Mouse (Mus musculus): ENCODE results near the gene Acbd4. TPM values are rescaled to one million over a fixed set of nuclear protein-coding genes. Genes with fewer than 3 reads are reported as not detected.

The Acbd4 gene
- 8.5 and 9.9 TPM in 2 replicates for polyA plus RNA-seq (2015; fragmentation: Nextera tagmentation; extraction: Ambion mirVana)

DNA sequence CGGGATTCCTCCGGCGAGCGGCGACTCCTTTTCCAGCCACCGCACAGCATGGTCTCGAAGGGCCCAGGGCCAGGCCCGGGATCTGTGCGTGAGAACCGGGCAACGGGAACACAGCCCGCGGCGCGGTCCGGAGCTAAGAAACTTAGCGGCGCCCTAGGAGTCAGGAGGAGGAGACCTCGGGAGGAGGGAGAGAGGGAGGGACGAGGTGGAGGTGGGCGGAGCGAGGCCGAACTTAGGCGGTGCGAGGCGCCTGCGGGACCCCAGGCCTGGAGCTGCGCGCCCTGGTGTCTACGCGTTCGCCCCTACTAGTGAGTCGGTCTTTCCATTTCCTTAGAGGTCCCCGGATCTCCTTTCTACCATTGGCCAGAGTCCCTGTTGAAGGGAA, at the start of gene Acbd4, which contains the start of gene Plcd3:
Gene Acbd4, plus strand, starts transcription at position 202 of the 385 bp plus-strand sequence.
Gene Plcd3, minus strand, starts transcription at position 178 of the 385 bp plus-strand sequence.
- WGBS, result under 1% methylated on average over 34 of the region's 34 CpGs
- Histone ChIP-seq H3K4me3 (peak within 1 kb of the TSS; percentile 42), H3K4me1 (replicated peaks) (peaks cover 35% of the 10 kb centered on the region), H3K9ac (peak within 1 kb of the TSS; percentile 69), H3K27ac (replicated peaks) (no peak within 1 kb of the TSS), H3K4me2 (peak within 1 kb of the TSS; percentile 79), H3K36me3 (no peaks in the 10 kb centered on the region), H3K27me3 (peaks cover 68% of the 10 kb centered on the region), H3K9me3 (no peaks in the 10 kb centered on the region)
- peak; percentile 48; the same call in 1 of the 2 replicates for ATAC-seq (ENCODE audit: low read depth)

DNA sequence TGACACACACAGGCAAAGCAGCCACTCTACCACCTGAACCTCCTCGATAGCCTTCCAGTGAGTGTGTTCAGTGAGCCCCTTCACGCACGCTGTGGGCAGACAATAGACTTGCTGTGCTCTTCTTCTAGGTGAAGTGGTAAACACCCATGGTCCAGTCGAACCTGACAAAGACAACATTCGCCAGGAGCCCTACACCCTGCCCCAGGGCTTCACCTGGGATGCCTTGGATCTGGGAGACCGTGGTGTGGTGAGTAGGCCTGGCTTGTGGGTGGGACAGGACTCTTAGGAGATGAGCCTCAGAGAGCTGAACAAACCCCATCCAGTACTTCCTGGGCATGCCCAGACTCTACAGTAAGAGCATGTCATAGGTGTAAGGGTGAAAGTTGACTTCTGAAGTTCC, 49.4 kb upstream of the Acbd4 start:
- Histone ChIP-seq H3K4me2 (no peak overlapping the region), H3K4me3 (no peak overlapping the region), H3K36me3 (peaks cover 68% of the 10 kb centered on the region), H3K27me3 (no peaks in the 10 kb centered on the region), H3K9ac (no peak overlapping the region), H3K4me1 (replicated peaks) (no peaks in the 10 kb centered on the region), H3K27ac (replicated peaks) (no peak overlapping the region), H3K9me3 (no peaks in the 10 kb centered on the region)
- no peak for ATAC-seq (ENCODE audit: low read depth)
- WGBS, result 83% methylated on average over 6 of the region's 6 CpGs

DNA sequence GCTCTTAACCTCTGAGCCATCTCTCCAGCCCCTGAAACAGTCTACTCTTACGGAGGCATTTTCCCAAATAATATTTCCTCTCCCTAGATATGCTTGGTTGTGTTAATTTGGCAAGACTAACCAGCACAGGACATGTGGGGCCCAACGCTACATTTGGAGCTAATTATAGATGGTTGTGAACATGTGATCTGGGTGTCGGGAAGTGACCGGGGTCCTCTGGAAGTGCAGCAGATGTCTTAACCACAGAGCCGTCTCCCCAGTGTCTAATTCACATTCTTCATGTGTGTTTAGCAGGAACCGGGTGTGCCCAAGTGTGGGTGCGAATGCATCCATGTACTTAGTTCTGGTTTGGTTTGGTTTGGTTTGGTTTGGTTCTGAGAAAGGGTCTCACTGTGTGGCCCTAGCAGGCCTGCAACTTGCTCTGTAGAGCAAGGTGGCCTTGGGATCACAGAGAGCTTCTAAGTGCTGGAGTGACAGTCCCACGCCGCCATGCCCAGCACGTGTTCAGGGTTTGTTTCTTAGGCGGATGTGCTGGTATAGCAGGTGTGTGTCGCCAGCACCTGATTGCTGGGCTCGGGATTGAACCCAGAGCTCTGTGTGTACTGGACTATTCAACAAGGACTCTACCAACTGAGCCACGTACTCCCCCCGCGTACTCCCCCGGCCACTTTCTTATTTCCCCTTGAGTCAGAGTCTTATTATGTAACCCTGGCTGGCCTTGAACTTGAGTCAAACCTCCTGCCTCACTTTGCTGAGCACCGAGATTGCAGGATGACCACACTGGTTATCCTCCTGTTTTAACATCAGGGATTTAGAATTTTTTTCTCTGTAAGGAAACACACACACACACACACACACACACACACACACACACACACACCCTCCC, 48.0 kb upstream of the Acbd4 start:
- no peak for ATAC-seq (ENCODE audit: low read depth)
- WGBS, result 93% methylated on average over 18 of the region's 18 CpGs
- Histone ChIP-seq H3K9ac (no peak overlapping the region), H3K4me1 (replicated peaks) (no peaks in the 10 kb centered on the region), H3K36me3 (peaks cover 75% of the 10 kb centered on the region), H3K4me3 (no peak overlapping the region), H3K27me3 (no peaks in the 10 kb centered on the region), H3K27ac (replicated peaks) (no peak overlapping the region), H3K9me3 (no peaks in the 10 kb centered on the region), H3K4me2 (no peak overlapping the region)

DNA sequence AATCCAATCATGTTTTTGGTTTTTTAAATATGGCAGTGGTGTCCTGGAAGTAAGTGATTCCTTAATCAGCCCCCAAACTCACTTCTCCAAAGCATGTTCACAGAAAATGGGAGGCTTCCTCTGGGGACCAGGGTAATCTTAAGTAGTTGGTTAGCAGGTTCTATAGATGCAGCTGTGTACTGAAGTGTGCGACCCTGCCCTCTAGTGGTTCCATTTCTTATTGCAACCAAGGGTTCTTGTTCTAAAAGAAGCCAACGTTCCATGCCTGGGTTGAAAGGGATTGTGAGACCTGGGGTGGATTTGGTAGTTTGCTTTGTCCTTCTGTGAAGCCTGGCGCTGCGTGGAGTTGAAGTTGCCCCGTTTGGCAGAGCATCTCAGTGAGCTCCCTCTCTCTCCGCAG, 46.7 kb upstream of the Acbd4 start:
- no peak overlapping the region for H3K4me2 ChIP-seq
- no peaks in the 10 kb centered on the region for H3K4me1 ChIP-seq (replicated peaks)
- no peaks in the 10 kb centered on the region for H3K9me3 ChIP-seq
- no peak for ATAC-seq (ENCODE audit: low read depth)
- H3K36me3 ChIP-seq, result peaks cover 84% of the 10 kb centered on the region
- 46% methylated on average over 6 of the region's 6 CpGs for WGBS
- no peak overlapping the region for H3K27ac ChIP-seq (replicated peaks)
- H3K4me3 ChIP-seq, result no peak overlapping the region
- no peak overlapping the region for H3K9ac ChIP-seq
- H3K27me3 ChIP-seq, result no peaks in the 10 kb centered on the region

DNA sequence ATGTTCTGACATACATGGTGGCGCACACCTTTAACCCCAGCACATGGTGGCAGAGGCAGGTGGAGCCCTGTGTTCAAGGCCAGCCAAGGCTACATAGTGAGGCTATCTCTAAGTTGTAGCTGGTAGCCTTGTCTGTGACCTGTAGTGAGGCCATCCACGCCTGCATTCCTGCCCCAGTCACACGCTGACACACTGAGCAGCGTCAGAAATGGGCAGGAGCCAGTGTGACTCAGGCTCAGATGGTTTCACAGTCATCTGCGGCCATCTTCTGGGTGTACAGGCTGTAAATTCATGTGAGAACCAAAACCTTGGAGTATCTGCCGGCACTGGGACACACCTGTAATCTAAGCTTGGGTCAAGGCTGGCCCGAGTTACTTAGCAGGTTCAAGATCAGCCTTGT, 44.8 kb upstream of the Acbd4 start:
- no peaks in the 10 kb centered on the region for H3K9me3 ChIP-seq
- H3K4me3 ChIP-seq, result no peak overlapping the region
- ATAC-seq (ENCODE audit: low read depth), result no peak
- H3K9ac ChIP-seq, result no peak overlapping the region
- peaks cover 85% of the 10 kb centered on the region for H3K36me3 ChIP-seq
- no peak overlapping the region for H3K27ac ChIP-seq (replicated peaks)
- no peak overlapping the region for H3K4me2 ChIP-seq
- no peaks in the 10 kb centered on the region for H3K4me1 ChIP-seq (replicated peaks)
- no peaks in the 10 kb centered on the region for H3K27me3 ChIP-seq
- WGBS, result 94% methylated on average over 7 of the region's 7 CpGs

DNA sequence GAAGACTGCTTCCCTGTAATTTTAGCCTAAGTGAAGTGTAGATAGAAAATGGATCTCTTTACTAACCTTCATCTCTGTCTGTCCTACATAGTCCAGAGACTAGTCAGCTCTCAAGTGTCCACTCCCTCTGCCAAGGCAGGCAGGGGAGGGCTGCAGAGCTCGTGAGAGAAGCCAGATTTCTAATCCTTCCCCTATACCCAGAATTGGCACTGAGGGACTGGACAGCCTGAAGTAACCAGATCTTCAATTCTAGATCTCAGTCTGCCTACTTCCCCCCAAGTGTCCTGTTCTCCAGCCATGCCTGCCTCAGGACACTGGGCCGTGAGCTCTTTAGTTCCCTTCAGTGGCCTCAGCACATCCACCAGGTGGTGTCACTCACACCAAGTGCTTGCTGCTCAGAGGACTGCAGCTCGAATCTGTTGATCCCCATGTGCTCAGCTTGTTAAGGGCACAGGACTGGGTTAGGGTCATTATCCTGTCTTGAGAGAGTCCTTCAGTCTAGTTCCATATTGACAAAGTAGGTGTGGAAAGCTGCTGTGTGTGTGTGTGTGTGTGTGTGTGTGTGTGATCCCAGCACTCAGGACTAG, 42.9 kb upstream of the Acbd4 start:
- Histone ChIP-seq H3K4me2 (no peak overlapping the region), H3K4me3 (no peak overlapping the region), H3K9ac (no peak overlapping the region), H3K27me3 (no peaks in the 10 kb centered on the region), H3K9me3 (no peaks in the 10 kb centered on the region), H3K27ac (replicated peaks) (no peak overlapping the region), H3K4me1 (replicated peaks) (no peaks in the 10 kb centered on the region), H3K36me3 (peaks cover 85% of the 10 kb centered on the region)
- 82% methylated on average over 3 of the region's 3 CpGs for WGBS
- no peak for ATAC-seq (ENCODE audit: low read depth)

DNA sequence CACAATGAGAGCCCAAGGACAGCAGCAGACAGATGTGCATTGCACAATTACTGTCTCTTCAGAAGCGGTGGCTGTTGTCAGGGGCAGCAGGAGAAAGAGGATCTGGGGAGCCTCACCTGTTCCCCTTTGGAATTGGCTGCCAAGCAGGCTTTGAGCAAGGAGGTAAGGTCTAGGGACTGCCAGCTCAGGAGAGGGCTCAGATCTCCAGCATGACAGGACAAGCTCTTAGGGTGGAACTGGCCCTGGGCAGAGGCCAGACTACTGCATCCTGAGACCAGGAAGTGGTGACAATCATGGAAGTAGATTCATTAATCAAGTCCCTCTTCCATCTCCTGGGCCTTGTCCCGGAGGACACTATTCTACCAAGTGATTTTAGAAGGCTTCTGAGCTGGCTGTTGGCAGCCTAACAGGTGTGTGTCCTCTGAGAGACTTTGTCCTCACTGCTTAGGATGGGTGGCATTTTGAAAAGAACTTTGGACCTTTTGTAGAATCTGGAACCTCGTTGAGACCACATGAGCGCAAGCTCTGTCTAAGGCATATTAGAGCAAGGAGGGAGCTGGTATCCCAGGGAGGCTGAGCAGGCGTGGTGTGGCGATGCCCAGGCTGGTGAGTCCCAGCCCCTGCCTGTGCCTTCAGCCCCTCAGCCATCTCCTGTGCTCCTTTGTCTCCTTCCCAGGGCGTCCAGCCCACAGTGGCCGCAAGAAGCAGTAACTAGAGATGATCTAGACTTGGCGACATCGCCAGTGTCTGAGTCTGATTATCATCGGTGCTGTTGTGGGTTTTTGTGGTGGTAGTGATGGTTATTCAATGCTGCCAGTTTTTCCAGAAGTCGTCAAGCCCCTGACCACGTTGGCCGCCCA, 35.1 kb upstream of the Acbd4 start:
- Histone ChIP-seq H3K4me3 (no peak overlapping the region), H3K27me3 (no peaks in the 10 kb centered on the region), H3K9me3 (no peaks in the 10 kb centered on the region), H3K4me2 (no peak overlapping the region), H3K9ac (no peak overlapping the region), H3K36me3 (peaks cover 86% of the 10 kb centered on the region), H3K27ac (replicated peaks) (no peak overlapping the region), H3K4me1 (replicated peaks) (no peaks in the 10 kb centered on the region)
- 93% methylated on average over 14 of the region's 14 CpGs for WGBS
- ATAC-seq (ENCODE audit: low read depth), result no peak

DNA sequence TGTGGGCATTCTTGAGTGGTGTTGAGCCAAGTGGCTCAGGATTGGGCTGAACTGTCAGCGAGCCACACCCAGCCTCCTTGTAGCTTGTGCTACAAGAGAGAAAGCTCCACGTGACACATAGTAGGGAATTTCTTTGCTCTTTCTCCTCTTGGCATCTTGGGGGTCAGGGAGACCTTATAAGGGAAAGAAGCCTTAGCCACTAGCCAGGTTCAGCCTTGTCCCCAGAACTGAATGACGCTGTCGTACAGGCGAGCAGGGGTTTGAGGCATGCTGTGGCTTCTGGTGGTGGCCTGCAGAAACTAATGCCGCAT, 34.5 kb upstream of the Acbd4 start:
- no peak for ATAC-seq (ENCODE audit: low read depth)

DNA sequence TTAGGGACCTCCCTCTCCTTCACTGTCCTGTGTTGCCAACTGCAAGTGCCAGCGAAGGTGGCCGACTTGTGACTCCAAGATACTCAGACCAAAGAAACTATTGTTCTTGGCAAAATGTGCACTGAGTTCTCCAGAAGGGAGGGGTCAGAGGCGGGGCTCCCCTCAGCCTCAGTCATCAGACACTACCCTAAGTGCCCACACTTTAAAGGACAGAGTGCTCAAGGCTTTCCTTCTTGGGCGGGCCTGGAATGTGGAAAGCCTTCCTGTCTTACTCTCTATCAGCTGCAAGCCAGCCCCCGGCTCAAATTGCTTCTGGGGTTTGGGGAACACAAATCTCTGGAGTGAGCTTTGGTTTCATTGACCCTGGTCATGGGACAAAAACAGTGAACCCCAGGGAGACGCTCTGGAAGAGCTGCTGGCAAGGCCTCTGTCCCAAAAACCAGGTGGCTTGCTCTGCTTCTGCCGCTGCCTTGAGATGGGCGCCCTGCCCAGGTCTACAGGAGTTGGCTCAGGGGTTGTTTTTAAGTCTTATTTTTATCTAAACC, 34.0 kb upstream of the Acbd4 start:
- Histone ChIP-seq H3K36me3 (peaks cover 74% of the 10 kb centered on the region), H3K9ac (no peak overlapping the region), H3K4me1 (replicated peaks) (no peaks in the 10 kb centered on the region), H3K4me3 (no peak overlapping the region), H3K9me3 (no peaks in the 10 kb centered on the region), H3K4me2 (no peak overlapping the region), H3K27me3 (no peaks in the 10 kb centered on the region), H3K27ac (replicated peaks) (no peak overlapping the region)
- 71% methylated on average over 8 of the region's 8 CpGs for WGBS
- no peak for ATAC-seq (ENCODE audit: low read depth)

More for the DNA sequence above, 34.5 kb upstream of the Acbd4 start:
- Histone ChIP-seq H3K4me3 (no peak overlapping the region), H3K27me3 (no peaks in the 10 kb centered on the region), H3K9me3 (no peaks in the 10 kb centered on the region), H3K36me3 (peaks cover 80% of the 10 kb centered on the region), H3K4me1 (replicated peaks) (no peaks in the 10 kb centered on the region), H3K27ac (replicated peaks) (no peak overlapping the region), H3K4me2 (no peak overlapping the region), H3K9ac (no peak overlapping the region)
- 92% methylated on average over 6 of the region's 6 CpGs for WGBS

DNA sequence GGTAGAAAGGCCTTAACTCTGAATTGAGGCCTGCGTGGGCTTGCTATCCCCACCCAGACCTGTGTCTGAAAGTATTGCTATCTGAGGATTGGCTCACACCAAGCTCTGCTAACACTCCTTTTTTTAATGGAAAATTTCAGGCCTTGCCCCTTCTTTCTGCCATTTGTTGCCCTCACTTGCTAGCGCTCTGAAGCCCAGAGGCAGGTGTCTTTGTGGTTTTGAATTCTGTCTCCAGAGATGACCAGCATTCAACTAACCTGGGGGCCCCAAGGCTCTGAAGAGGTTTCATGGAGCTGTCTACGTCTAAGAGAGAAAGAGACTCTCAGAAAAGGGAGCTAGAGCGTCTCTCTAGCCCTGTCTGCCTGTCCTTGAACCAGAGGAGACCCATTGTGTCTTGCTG, 33.2 kb upstream of the Acbd4 start:
- no peak overlapping the region for H3K9ac ChIP-seq
- H3K27me3 ChIP-seq, result no peaks in the 10 kb centered on the region
- no peak overlapping the region for H3K4me3 ChIP-seq
- no peak for ATAC-seq (ENCODE audit: low read depth)
- H3K36me3 ChIP-seq, result peaks cover 69% of the 10 kb centered on the region
- H3K27ac ChIP-seq (replicated peaks), result no peak overlapping the region
- no peaks in the 10 kb centered on the region for H3K9me3 ChIP-seq
- no peak overlapping the region for H3K4me2 ChIP-seq
- no peaks in the 10 kb centered on the region for H3K4me1 ChIP-seq (replicated peaks)
- 95% methylated on average over 4 of the region's 4 CpGs for WGBS

DNA sequence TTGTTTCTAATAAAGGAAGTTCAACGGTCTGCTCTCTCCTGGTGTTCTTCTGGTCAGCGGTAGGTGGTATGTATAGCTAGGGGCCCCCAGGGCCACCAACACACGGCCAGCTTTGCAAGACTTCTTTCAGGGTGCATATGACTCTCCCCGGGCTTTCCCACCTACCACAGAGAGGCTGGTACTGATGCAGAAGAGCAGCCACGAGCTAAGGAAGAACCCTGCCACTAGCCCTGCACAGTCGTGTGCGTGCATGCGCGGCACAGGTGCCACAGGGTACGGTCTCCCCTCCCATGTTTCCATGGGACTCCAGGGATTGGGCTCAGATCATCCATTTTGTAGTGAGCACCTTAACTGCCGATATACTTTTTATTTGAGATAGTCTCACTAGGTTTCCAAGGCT, 32.6 kb upstream of the Acbd4 start:
- Histone ChIP-seq H3K36me3 (peaks cover 63% of the 10 kb centered on the region), H3K4me1 (replicated peaks) (no peaks in the 10 kb centered on the region), H3K27me3 (no peaks in the 10 kb centered on the region), H3K4me3 (no peak overlapping the region), H3K27ac (replicated peaks) (no peak overlapping the region), H3K4me2 (no peak overlapping the region), H3K9me3 (no peaks in the 10 kb centered on the region), H3K9ac (no peak overlapping the region)
- ATAC-seq (ENCODE audit: low read depth), result no peak
- WGBS, result 95% methylated on average over 11 of the region's 11 CpGs

DNA sequence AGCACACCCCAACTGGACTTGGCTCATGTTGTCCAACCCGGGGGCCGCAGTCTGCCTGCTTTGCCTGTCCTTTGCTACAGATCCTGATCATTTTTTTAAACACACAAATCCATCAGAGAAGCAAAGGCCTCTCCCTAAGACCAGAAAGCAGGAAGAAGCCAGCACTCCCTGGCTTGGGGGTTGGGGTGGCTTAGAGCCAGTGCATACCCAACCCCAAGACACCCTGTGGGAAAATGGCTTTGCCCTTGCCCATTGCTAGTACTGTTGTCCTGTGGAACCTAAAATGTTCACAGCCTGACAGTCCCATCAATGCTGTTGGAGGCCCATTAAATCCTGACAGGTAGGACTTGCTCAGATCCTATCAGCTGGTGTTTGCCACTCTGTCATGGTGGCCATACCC, 31.8 kb upstream of the Acbd4 start:
- WGBS, result 100% methylated on average over 2 of the region's 2 CpGs
- Histone ChIP-seq H3K4me1 (replicated peaks) (0 out of 2 replicates have a peak, but pooled peaks cover 2% of the 10 kb centered on the region), H3K9me3 (no peaks in the 10 kb centered on the region), H3K27me3 (no peaks in the 10 kb centered on the region), H3K4me3 (no peak overlapping the region), H3K27ac (replicated peaks) (no peak overlapping the region), H3K9ac (no peak overlapping the region), H3K4me2 (no peak overlapping the region), H3K36me3 (peaks cover 55% of the 10 kb centered on the region)
- ATAC-seq (ENCODE audit: low read depth), result no peak

Data from neural tube, embryonic 13.5 days (tissue).